Comparison of ENCODE assay signal across 9 mouse cellular contexts in the genomic region with DNA sequence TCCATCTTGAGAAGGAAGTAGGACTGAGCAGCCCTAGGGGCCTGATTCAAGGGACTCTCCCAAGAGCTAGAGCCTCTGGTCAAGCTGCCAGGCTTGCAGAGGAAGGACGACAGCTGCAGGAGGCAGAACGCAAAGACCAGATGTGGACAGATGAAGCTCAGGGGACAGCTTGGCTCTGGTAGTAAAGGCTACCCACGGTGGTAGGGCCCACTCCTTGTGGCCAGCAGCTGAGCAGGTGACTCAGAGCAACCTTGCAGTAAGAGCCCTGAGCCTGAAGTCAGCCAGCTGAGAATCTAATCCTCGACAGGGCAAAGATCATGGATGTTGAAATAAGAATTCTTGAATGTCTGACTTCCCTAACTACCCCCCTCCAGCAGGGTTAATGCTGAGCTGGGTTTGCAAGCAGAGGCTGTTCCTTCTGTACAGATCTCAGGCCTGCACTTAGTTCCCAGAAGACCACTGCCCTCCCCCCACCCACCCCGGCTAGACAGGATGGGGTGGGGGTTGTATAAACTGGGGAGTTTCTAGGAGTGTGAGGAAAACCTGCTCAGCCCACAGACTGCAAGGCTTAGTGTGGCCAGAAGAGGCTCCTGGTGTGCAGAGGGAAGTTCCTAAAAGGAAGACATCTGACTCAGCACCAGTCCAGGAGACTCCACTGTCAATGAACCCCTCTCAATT. TPM values are rescaled to one million over a fixed set of nuclear protein-coding genes. Genes with fewer than 3 reads are reported as not detected.
DNase-seq lines count a peak whose midpoint lies in the region; ATAC-seq lines count a peak whose summit lies in the region.
"Had no signal": no experiment of that assay in that cellular context is flagged by ENCODE, and none has a peak within 500 bp of the region (broad histone marks: within the 10 kb centered on the region; RNA-seq: fewer than 3 reads in every experiment).

No protein-coding gene starts in this region.

- H3K4me2 ChIP-seq in heart, embryonic 11.5 days = no peak overlapping the region
- no peak overlapping the region for H3K4me2 ChIP-seq in forebrain, embryonic 12.5 days

- WGBS in heart, embryonic 11.5 days (ENCODE audit: insufficient replicate concordance) = 52% methylated on average over 5 of the region's 5 CpGs
- 61% methylated on average over 5 of the region's 5 CpGs for WGBS in forebrain, embryonic 12.5 days

- intact Hi-C loops in left cerebral cortex, postnatal 25 days (cut with DNase I) = no loop called here

- H3K9me3 ChIP-seq in heart, embryonic 11.5 days (replicated peaks; ENCODE audit: control insufficient read depth, low read length) = no peaks in the 10 kb centered on the region
- no peaks in the 10 kb centered on the region for H3K9me3 ChIP-seq in forebrain, embryonic 12.5 days

- peak; percentile 96 for DNase-seq in heart, adult 11 months
- peak; percentile 75 for DNase-seq in ES-CJ7 (ENCODE audit: low read depth, low spot score)
- peak; percentile 23 for DNase-seq in heart, postnatal 4 days
- peak; percentile 27 for DNase-seq in lung, postnatal 10 days
- DNase-seq in left cerebral cortex, postnatal 25 days (ENCODE audit: low spot score in 2 of 2) = no peak
- DNase-seq in thymus, adult 18-20 months = no peak

- no peaks in the 10 kb centered on the region for H3K36me3 ChIP-seq in heart, embryonic 11.5 days (ENCODE audit: control insufficient read depth, insufficient read depth, low read length)
- no peaks in the 10 kb centered on the region for H3K36me3 ChIP-seq in forebrain, embryonic 12.5 days (replicated peaks)

- no peaks in the 10 kb centered on the region for H3K4me1 ChIP-seq in heart, embryonic 11.5 days (ENCODE audit: control insufficient read depth, insufficient read depth, low read length)
- no peaks in the 10 kb centered on the region for H3K4me1 ChIP-seq in forebrain, embryonic 12.5 days

- H3K4me3 ChIP-seq in heart, embryonic 11.5 days (ENCODE audit: low read depth, low read length) = no peak overlapping the region
- H3K4me3 ChIP-seq in forebrain, embryonic 12.5 days (replicated peaks) = no peak overlapping the region

- no peak overlapping the region for H3K9ac ChIP-seq in heart, embryonic 11.5 days (ENCODE audit: low read depth, low read length)
- H3K9ac ChIP-seq in forebrain, embryonic 12.5 days = no peak overlapping the region

- no peak for ATAC-seq in heart, embryonic 11.5 days (replicated peaks; ENCODE audit: insufficient number of reproducible peaks, low FRiP score, low TSS enrichment)
- ATAC-seq in forebrain, embryonic 12.5 days (ENCODE audit: low FRiP score) = no peak
- ATAC-seq: forebrain, embryonic 16.5 days had no signal

- no peak overlapping the region for H3K27ac ChIP-seq in heart, embryonic 11.5 days (ENCODE audit: low read depth, low read length)
- no peak overlapping the region for H3K27ac ChIP-seq in forebrain, embryonic 12.5 days

- H3K27me3 ChIP-seq in heart, embryonic 11.5 days (ENCODE audit: control insufficient read depth, insufficient read depth, low read length) = no peaks in the 10 kb centered on the region
- no peaks in the 10 kb centered on the region for H3K27me3 ChIP-seq in forebrain, embryonic 12.5 days

RNA-seq across cellular contexts. Expression of a gene that starts 14.3 kb away (rescaled TPM):
- polyA plus RNA-seq in heart, embryonic 11.5 days (2014; fragmentation: Nextera tagmentation; extraction: Ambion mirVana) = 17.7 and 21.2 TPM in 2 replicates
- total RNA-seq in heart, postnatal 4 days (2021) = 100 to 1,000 TPM; 115 to 117 TPM
- total RNA-seq in left cerebral cortex, postnatal 25 days (2021) = 100 to 1,000 TPM; 100 to 102 TPM
- 51.1 and 58.9 TPM in 2 replicates for polyA plus RNA-seq in forebrain, embryonic 12.5 days (2016; fragmentation: Nextera tagmentation; extraction: Ambion mirVana)

RNA-seq across cellular contexts. Expression of a gene that starts 48.1 kb away (rescaled TPM):
- polyA plus RNA-seq in heart, embryonic 11.5 days (2014; fragmentation: Nextera tagmentation; extraction: Ambion mirVana) = 6.3 and 7.2 TPM in 2 replicates
- total RNA-seq in heart, postnatal 4 days (2021) = 1 to 10 TPM; 2.5 to 3.9 TPM
- total RNA-seq in left cerebral cortex, postnatal 25 days (2021) = 1 to 10 TPM; 5.0 to 5.9 TPM
- polyA plus RNA-seq in forebrain, embryonic 12.5 days (2016; fragmentation: Nextera tagmentation; extraction: Ambion mirVana) = 10.9 and 11.1 TPM in 2 replicates

Comparison
In these comparisons a context has a peak if more than half of its experiments do, and no peak if none do; other contexts are left out.
1. DNase-seq: peak in heart, adult 11 months (single experiment), ES-CJ7 (single experiment), heart, postnatal 4 days (single experiment) and lung, postnatal 10 days (single experiment); none in left cerebral cortex, postnatal 25 days (0 of 2) and thymus, adult 18-20 months (0 of 2).